Mouse (Mus musculus): ENCODE measurements around the gene Rasgrp2. TPM values are rescaled to one million over a fixed set of nuclear protein-coding genes. Genes with fewer than 3 reads are reported as not detected.

Gene Rasgrp2
- polyA plus RNA-seq, 1 experiment from 2014 or later, result 23.0 TPM

DNA sequence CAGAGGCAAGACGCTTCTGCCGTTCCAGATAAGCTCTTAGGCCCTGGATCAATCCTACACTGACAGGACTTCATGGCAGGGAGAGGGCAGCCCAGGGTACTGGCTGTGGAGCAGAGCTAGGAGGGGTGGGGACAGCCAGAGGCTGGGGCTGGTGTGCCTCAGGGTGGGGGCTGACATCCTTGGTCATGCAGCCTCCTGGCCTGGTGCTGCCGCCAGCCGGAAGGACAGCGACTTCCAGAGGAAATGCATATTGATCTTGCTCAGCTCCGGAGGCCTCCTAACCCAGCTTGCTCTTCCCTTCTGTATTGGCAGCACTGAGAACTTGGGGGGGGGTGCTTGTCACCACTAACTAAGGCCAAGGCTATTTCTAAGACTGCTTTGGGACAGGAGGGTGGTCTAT lies 16.3 kb downstream of the Rasgrp2 start:
- Histone ChIP-seq H3K9ac (peak overlapping the region; percentile 46; the same call in 1 of the 2 replicates), H3K4me3 (no peak overlapping the region)
- WGBS, result 43% methylated on average over 6 of the region's 6 CpGs

DNA sequence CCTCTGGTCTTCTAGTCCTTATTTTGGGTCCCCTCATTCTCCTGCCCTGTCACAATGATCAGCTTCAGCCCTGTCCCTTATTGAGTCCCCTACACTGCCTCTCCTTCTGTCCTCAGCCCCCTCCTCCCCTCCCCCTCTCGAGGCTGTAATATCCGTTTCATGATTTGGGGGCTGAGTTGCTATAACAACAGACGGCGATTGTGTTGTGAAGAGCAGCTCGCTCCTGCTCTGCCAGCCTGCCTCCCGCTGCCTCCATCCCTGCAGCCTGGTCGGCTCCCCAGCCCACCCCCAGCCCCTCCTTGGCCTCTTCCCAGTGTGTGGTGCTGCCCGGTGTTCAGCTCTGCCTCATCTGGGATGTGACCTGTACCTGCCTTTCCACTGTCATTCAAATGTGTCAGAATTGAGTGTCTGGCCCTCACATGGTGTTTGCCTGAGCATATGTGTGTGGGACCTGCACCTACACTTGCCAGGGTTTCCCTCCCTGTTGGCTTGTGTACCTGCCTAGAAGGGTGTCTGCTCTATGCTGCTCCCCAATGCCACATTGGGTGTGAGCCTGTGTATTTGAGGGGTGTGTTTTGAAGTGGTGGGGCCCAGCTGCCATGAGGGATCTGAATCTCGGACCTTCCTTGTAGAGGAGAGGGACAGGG lies 17.1 kb downstream of the Rasgrp2 start:
- Histone ChIP-seq H3K4me1 (peaks cover 60% of the 10 kb centered on the region), H3K36me3 (no peaks in the 10 kb centered on the region), H3K9me3 (replicated peaks) (no peaks in the 10 kb centered on the region), H3K4me2 (replicated peaks) (peak overlapping the region; percentile 26), H3K4me3 (no peak overlapping the region), H3K27me3 (peaks cover 26% of the 10 kb centered on the region), H3K27ac (peak overlapping the region; percentile 94), H3K9ac (peak overlapping the region; percentile 46; the same call in 1 of the 2 replicates)
- peak; percentile 64 for ATAC-seq (ENCODE audit: low FRiP score)
- 3% methylated on average over 9 of the region's 9 CpGs for WGBS

More for the DNA sequence above, 16.3 kb downstream of the Rasgrp2 start:
- Histone ChIP-seq H3K4me2 (replicated peaks) (peak overlapping the region; percentile 26), H3K4me1 (peaks cover 52% of the 10 kb centered on the region), H3K36me3 (no peaks in the 10 kb centered on the region), H3K27me3 (peaks cover 18% of the 10 kb centered on the region), H3K27ac (peak overlapping the region; percentile 94), H3K9me3 (replicated peaks) (no peaks in the 10 kb centered on the region)
- no peak for ATAC-seq (ENCODE audit: low FRiP score)

DNA sequence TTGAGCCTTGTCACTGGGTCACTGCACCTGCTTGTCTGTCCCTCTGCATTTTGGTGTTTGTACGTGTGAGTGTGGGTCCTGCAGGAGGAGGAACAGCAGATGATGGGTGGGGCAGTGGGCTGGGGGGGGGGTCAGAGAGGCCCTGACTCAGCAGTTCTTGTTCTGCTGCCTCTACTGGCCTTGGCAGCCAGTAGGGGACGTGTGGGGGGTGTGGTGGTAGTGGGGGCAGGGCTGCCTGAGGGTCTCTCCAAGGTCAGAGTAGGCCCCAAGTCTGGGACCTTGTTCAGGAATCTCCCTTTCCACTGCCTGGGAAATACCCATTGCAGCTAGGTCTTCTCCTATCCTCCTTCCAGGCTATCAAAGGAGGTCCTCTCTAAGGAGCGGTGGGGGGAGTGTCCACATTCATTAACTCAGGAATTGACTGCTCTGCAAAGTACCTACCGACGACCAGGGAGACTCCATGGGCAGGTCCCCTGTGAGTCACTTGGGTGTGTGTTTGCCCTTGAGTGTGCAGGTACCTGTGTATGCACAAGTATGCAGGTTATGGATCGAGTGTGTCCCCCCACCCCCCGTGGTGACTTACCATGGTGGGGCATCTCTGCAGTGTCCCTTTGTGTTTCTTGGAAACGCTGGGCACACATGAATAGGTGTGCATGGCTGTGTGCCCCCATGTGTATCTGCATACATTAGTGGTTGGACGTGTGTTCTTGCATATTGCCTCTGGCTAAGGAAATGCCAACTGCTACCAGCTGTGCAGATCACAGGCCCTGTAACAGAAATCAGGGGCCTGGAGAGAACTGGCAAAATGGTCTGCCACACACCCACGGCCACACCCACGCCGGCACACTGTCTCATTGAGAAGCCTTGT lies 18.0 kb downstream of the Rasgrp2 start:
- H3K27me3 ChIP-seq, result peaks cover 35% of the 10 kb centered on the region
- H3K9me3 ChIP-seq (replicated peaks), result no peaks in the 10 kb centered on the region
- ATAC-seq (ENCODE audit: low FRiP score), result no peak
- H3K4me2 ChIP-seq (replicated peaks), result peak overlapping the region; percentile 26; the same call in 1 of the 2 replicates
- H3K4me1 ChIP-seq, result peaks cover 65% of the 10 kb centered on the region
- peak overlapping the region; percentile 46 for H3K9ac ChIP-seq
- no peaks in the 10 kb centered on the region for H3K36me3 ChIP-seq
- H3K27ac ChIP-seq, result peak overlapping the region; percentile 94
- 55% methylated on average over 12 of the region's 12 CpGs for WGBS
- no peak overlapping the region for H3K4me3 ChIP-seq

DNA sequence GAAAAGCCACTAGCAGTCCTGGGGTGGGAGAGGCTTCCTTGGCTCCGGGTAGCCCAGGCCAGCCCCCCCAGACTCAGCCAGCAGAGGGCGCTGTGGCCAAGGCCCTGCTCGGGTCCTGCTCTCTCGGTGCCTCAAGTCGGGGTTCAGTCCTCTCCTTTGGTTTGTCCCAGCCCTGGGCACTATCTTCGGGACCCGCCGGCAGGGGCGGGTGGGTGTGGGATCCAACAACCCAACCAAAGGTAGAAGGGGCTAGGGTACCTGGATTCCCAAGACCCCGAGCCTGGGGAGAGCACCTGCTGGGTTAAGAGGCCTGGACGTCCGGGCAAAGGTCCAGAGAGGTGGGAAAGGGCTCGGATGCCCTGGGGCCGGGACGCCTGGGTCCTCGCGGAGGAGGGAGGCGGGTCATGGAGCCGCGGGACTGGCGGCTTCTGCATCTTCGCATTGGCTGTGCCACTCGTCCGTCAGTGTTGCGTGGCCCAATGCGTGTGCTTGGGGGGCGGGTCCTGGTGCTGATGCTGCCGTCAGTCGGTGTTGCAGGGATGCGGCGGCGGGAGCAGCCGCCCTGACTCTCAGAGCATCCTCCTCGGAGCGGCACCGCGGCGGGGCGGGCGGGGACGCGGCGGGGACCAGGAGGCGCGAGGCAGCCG lies 19.2 kb downstream of the Rasgrp2 start, which contains the start of gene Nrxn2:
Gene Nrxn2 (plus strand): TSS at position 499 of the 647 bp plus-strand sequence.
- Histone ChIP-seq H3K9me3 (replicated peaks) (no peaks in the 10 kb centered on the region), H3K4me2 (replicated peaks) (peak within 1 kb of the TSS; percentile 90), H3K36me3 (no peaks in the 10 kb centered on the region), H3K4me1 (peaks cover 71% of the 10 kb centered on the region), H3K4me3 (peak within 1 kb of the TSS; percentile 69), H3K27ac (peak within 1 kb of the TSS; percentile 94), H3K9ac (peak within 1 kb of the TSS; percentile 89), H3K27me3 (peaks cover 41% of the 10 kb centered on the region)
- ATAC-seq (ENCODE audit: low FRiP score), result peak; percentile 89
- WGBS, result under 1% methylated on average over 43 of the region's 46 CpGs

DNA sequence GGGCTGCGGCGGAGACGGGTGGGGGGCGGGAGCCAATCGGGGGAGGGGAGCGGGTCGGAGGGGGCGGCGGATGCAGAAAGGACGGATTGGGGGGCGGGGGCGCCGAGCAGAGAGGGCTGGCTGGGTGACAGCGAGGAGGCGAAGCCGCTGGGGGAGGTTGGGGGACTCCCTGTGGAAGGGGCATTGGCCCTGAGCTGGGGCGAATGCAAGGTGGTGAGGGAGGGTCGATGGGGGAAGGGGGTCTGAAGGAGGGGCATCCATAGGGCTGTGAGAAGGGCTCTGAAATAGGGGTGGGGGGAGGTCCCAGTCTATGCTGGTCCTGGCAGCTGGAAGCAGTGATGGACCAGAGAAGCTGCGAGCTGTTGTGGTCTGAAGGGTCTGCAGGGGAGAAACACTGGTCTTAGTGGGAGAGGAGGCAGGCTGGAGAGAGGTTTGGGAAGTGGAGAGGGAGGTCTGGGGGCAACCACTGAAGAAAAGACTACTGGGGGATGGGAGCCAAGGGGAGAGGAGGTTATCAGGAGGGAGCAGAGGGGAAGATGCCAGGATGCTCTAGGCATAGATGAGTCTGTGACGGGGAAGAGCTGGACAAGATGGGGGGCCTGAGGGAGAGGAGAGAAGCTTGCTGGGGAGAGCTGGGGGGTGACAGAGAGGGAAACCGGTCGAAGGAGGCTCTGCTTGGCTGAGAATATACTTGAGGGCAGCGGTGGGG lies 20.0 kb downstream of the Rasgrp2 start:
- peak; percentile 22; the same call in 1 of the 2 replicates for ATAC-seq (ENCODE audit: low FRiP score)
- Histone ChIP-seq H3K27ac (peak overlapping the region; percentile 94), H3K36me3 (no peaks in the 10 kb centered on the region), H3K4me3 (peak overlapping the region; percentile 69), H3K27me3 (peaks cover 41% of the 10 kb centered on the region), H3K4me2 (replicated peaks) (peak overlapping the region; percentile 90), H3K4me1 (peaks cover 78% of the 10 kb centered on the region), H3K9me3 (replicated peaks) (no peaks in the 10 kb centered on the region), H3K9ac (peak overlapping the region; percentile 89)
- WGBS, result 6% methylated on average over 20 of the region's 23 CpGs

DNA sequence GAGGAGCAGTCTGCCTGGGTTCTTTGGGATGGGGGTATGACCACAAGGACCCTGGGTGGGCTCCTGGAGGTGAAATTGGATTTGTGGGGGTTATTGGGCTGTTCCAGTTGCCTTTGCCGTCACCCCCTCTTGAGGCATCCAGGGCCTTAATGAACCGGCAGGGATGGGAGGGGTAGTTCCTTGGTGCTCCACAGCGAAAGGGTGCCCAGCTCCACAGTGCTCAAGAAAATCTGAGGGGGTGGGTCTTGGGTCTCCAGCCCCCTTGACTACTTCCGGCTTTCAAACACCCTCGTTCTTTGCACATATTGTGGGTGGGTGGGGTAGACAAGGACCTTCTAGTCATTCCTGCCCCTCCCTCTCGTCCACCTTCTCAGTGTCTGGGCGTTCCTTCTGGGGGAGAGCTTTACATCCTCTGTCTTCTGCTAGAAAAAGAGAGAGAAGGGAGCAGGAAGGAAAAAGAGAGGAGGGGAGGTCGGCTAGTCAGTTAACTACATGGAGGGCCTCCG lies 20.7 kb downstream of the Rasgrp2 start:
- H3K4me2 ChIP-seq (replicated peaks), result peak overlapping the region; percentile 90
- peak overlapping the region; percentile 94; the same call in 1 of the 2 replicates for H3K27ac ChIP-seq
- ATAC-seq (ENCODE audit: low FRiP score), result no peak
- peaks cover 80% of the 10 kb centered on the region for H3K4me1 ChIP-seq
- H3K9ac ChIP-seq, result peak overlapping the region; percentile 89
- 60% methylated on average over 9 of the region's 9 CpGs for WGBS
- H3K9me3 ChIP-seq (replicated peaks), result no peaks in the 10 kb centered on the region
- peaks cover 41% of the 10 kb centered on the region for H3K27me3 ChIP-seq
- H3K4me3 ChIP-seq, result peak overlapping the region; percentile 69
- no peaks in the 10 kb centered on the region for H3K36me3 ChIP-seq

DNA sequence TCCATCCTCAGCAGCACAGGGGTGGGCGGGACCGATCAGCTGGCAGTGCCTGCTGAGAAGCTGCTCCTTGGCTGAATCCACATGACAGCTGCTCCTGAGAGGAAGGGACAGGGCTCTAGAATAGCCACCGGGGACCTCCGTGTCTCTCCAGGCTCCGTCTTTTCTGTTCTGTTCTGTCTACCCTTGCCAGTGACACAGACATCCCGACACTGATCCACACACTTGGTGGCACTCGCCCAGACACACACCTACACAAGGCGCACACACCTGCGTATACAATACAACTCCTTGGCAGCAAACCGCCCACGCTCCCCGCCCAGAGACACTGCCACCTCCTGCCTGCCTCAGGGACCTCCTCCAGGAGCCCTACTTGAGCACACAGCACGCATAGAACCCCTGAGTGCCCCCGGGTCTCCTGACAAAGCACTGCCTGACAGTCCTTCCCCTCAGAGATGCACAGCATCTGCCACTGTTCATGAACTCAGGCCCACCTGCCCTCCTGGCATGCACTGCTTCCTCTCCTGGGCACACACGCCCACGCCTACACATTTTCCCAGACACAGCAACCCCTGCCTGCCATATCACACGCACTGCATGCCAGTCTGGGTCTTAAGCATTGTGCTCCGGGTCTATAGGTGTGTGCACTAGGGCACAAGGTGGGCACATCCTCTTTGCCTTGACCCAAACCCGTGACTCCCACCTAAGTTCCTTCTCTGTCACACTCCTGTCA lies 21.5 kb downstream of the Rasgrp2 start:
- ATAC-seq (ENCODE audit: low FRiP score), result no peak
- WGBS, result 50% methylated on average over 19 of the region's 19 CpGs
- H3K9ac ChIP-seq, result peak overlapping the region; percentile 89
- no peaks in the 10 kb centered on the region for H3K36me3 ChIP-seq
- 0 out of 2 replicates have a peak overlapping the region, but pooled peaks have one; percentile 9 for H3K27ac ChIP-seq
- H3K9me3 ChIP-seq (replicated peaks), result no peaks in the 10 kb centered on the region
- peaks cover 45% of the 10 kb centered on the region for H3K27me3 ChIP-seq
- H3K4me3 ChIP-seq, result peak overlapping the region; percentile 69
- H3K4me1 ChIP-seq, result peaks cover 80% of the 10 kb centered on the region
- peak overlapping the region; percentile 90 for H3K4me2 ChIP-seq (replicated peaks)

DNA sequence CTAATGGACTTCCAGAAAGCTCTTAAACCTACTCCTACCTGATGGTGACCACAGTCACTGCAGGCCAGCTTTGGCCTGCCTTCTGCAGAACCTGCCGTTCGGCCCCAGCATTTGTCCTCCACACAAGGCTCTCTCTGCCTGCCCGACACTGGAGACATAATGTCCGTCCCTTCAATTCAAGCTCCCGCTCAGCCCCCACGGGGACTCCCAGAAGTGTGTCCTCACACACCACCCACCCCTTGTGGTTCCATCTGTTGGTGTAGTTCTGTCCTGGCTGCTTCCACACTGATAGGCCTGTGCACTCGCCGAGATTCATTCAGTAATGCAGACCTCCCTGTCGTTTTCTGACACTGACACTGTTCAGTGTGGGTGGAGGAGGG lies 22.1 kb downstream of the Rasgrp2 start:
- H3K27me3 ChIP-seq, result peaks cover 50% of the 10 kb centered on the region
- WGBS, result 73% methylated on average over 9 of the region's 9 CpGs
- H3K4me1 ChIP-seq, result peaks cover 80% of the 10 kb centered on the region
- H3K4me3 ChIP-seq, result 0 out of 2 replicates have a peak overlapping the region, but pooled peaks have one; percentile 69
- H3K27ac ChIP-seq, result no peak overlapping the region
- peak overlapping the region; percentile 90 for H3K4me2 ChIP-seq (replicated peaks)
- no peaks in the 10 kb centered on the region for H3K36me3 ChIP-seq
- peak overlapping the region; percentile 89; the same call in 1 of the 2 replicates for H3K9ac ChIP-seq
- no peak for ATAC-seq (ENCODE audit: low FRiP score)
- no peaks in the 10 kb centered on the region for H3K9me3 ChIP-seq (replicated peaks)

DNA sequence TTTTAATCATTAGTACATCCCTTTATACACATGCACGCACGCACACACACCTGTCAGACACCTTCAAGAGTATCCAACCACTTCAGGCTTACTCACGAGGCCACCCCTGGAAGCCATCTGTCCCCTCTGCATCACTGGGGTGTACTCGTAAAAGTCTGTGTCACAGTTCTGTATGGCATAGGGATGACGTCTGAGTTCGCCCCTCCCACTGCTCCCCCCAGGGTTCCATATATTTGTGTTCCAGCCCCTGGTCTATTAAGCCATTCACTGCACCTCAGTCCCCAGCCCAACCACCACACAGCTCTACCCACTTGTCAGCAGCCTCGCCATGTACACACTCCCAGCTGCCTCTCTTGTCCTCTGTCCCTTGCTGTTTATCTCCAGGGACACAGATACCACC lies 22.9 kb downstream of the Rasgrp2 start:
- no peaks in the 10 kb centered on the region for H3K36me3 ChIP-seq
- H3K4me1 ChIP-seq, result peaks cover 79% of the 10 kb centered on the region
- no peak overlapping the region for H3K9ac ChIP-seq
- no peaks in the 10 kb centered on the region for H3K9me3 ChIP-seq (replicated peaks)
- no peak for ATAC-seq (ENCODE audit: low FRiP score)
- H3K27me3 ChIP-seq, result peaks cover 57% of the 10 kb centered on the region
- no peak overlapping the region for H3K27ac ChIP-seq
- no peak overlapping the region for H3K4me2 ChIP-seq (replicated peaks)
- WGBS, result 73% methylated on average over 7 of the region's 7 CpGs
- H3K4me3 ChIP-seq, result no peak overlapping the region

DNA sequence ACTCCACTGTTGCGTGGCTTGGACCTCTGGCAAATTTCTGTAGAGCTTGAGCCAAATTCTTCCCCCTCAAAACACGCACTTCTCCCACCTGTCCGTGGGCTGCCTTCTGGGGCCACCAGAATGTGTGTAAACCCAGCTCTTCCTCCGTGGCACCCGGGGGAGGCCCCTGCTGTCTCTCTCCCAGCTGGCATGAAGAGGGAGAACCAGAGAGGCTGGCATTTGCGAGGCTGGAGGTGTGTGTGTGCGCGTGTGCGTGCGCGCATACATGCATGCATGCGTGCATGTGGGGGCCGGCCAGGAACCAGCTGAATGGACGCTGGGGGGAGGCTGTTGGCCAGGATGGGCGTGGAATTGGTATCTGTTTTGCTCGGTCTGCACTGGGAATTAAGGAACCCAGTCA lies 24.1 kb downstream of the Rasgrp2 start:
- H3K4me1 ChIP-seq, result peaks cover 79% of the 10 kb centered on the region
- peaks cover 3% of the 10 kb centered on the region; the same call in 1 of the 2 replicates for H3K36me3 ChIP-seq
- H3K27ac ChIP-seq, result no peak overlapping the region
- no peaks in the 10 kb centered on the region for H3K9me3 ChIP-seq (replicated peaks)
- no peak overlapping the region for H3K4me3 ChIP-seq
- ATAC-seq (ENCODE audit: low FRiP score), result no peak
- 87% methylated on average over 16 of the region's 16 CpGs for WGBS
- peaks cover 70% of the 10 kb centered on the region for H3K27me3 ChIP-seq
- no peak overlapping the region for H3K9ac ChIP-seq
- no peak overlapping the region for H3K4me2 ChIP-seq (replicated peaks)
